Mouse (Mus musculus): Measurements from ENCODE around the gene Lpp.

DNA sequence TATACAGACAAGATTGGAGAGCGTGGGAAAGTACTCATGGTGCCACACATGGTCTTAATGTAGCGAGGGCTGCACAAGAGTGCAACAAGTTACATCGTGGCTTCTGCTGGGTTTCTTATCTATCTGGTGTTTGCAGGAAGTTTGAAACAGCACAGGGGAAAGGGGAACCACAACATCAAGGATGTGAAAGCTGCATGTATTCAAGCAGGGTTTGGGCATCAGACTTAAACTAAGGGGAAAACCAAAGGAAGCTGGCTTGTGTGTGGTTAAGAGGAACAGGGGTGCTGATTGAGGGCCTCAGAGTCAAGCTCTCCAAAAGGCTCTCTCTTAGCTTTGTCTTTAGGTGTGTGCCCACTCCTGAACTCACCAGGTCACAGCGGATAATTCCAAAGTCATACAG lies 433.1 kb downstream of the Lpp start:
- TF ChIP-seq CTCF (IDR thresholded peaks at IDR 0.05; ENCODE audit: insufficient read depth, low read length) = no peak
- TF ChIP-seq POLR2A (IDR thresholded peaks at IDR 0.05; ENCODE audit: borderline replicate concordance, extremely low read depth, low read depth, low read length) = no peak

All from lung, adult 2 months (tissue).